Mouse (Mus musculus): ENCODE results near the gene Foxk1. TPM values are rescaled to one million over a fixed set of nuclear protein-coding genes. Genes with fewer than 3 reads are reported as not detected.

Foxk1 gene
- total RNA-seq (2014; rRNA removed): 3.0 and 5.0 TPM in 2 replicates
- 7.2 and 7.6 TPM in 2 replicates for polyA plus RNA-seq (2012; rRNA removed)

DNA sequence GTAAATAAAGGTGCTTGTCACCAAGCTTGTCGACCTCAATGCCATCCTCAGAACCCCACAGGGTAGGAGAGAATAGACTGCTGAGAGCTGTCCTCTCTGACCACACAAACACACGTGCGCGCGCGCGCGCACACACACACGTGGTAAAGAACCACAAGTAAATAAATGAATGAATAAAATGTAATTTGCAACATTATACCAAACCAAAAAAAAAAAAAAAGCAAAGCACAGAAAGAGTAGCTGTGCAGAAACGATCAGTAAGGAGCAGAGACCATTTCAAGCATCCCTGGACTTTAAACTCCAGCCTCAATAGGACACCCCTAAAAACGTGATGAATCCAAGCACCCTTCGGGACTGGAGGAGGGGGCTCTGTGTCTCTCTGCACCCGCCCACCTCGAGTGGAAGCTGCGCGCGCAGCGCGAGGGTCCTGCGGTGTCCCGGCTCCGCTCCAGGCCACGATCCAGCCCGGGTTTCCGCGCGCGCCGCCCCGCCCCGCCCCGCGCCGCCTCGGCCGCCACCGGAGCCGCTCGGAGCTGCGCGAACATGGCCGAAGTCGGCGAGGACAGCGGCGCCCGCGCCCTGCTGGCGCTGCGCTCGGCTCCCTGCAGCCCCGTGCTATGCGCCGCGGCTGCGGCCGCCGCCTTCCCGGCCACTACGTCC lies at the start of gene Foxk1:
Foxk1 (plus strand) TSS at position 517 of the 660 bp plus-strand sequence.
- Histone ChIP-seq H3K79me2 (ENCODE audit: control insufficient read depth, insufficient read depth, low read length) (peaks cover 38% of the 10 kb centered on the region), H3K36me3 (ENCODE audit: control insufficient read depth, insufficient read depth, low read length) (no peaks in the 10 kb centered on the region), H3K27me3 (ENCODE audit: control insufficient read depth, insufficient read depth, low read length) (no peaks in the 10 kb centered on the region), H3K9ac (ENCODE audit: low read depth, low read length) (peak within 1 kb of the TSS; percentile 100), H3K4me3 (ENCODE audit: insufficient read depth, low read depth, low read length) (peak within 1 kb of the TSS; percentile 98), H3K4me1 (ENCODE audit: control insufficient read depth, insufficient read depth, low read length) (peaks cover 36% of the 10 kb centered on the region), H3K27ac (replicated peaks; ENCODE audit: insufficient read depth, low read depth, low read length) (peak within 1 kb of the TSS; percentile 89)
- peak; percentile 46 for DNase-seq (ENCODE audit: extremely low read depth, low read depth, low spot score)
- WGBS: 5% methylated on average over 54 of the region's 60 CpGs
- TF ChIP-seq CTCF (IDR thresholded peaks at IDR 0.05; ENCODE audit: low read depth, low read length): no peak
- TF ChIP-seq POLR2A (IDR thresholded peaks at IDR 0.05; ENCODE audit: extremely low read depth, insufficient read depth, low read length): peak; percentile 48; the same call in 1 of the 2 replicates

DNA sequence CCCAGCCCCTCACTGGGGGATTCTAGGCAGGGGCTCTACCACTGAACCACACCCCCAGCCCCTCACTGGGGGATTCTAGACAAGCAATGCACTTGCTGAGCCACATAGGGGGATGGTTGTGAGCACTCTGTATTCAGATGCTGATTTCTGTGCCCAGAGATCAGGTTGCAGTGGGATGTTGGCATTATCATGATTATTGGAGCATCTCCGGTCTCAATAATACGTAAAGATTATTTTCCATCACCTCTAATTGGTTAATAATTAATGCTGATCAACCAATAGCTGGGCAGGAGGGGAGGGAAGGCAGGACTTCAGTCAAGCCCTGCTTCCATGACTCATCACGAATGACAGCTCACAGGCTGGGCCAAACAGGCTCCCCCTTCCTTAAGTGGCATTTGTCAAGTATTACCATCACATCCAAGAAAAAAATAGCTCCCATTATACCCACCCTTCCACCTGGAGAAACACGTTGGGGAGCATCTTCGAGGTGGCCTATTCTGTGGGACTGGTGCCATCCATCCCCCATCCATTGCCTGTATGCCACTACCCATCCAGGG lies 48.9 kb upstream of the Foxk1 start:
- no peaks in the 10 kb centered on the region for H3K36me3 ChIP-seq (ENCODE audit: control insufficient read depth, insufficient read depth, low read length)
- no peak overlapping the region for H3K9ac ChIP-seq (ENCODE audit: low read depth, low read length)
- H3K27me3 ChIP-seq (ENCODE audit: control insufficient read depth, insufficient read depth, low read length): no peaks in the 10 kb centered on the region; the same call in 1 of the 2 replicates
- DNase-seq (ENCODE audit: extremely low read depth, low read depth, low spot score): no peak
- no peak overlapping the region for H3K4me3 ChIP-seq (ENCODE audit: insufficient read depth, low read depth, low read length)
- no peak overlapping the region for H3K27ac ChIP-seq (replicated peaks; ENCODE audit: insufficient read depth, low read depth, low read length)
- TF ChIP-seq CTCF (IDR thresholded peaks at IDR 0.05; ENCODE audit: low read depth, low read length) (no peak), POLR2A (IDR thresholded peaks at IDR 0.05; ENCODE audit: extremely low read depth, insufficient read depth, low read length) (no peak)
- 90% methylated on average over 5 of the region's 5 CpGs for WGBS
- H3K4me1 ChIP-seq (ENCODE audit: control insufficient read depth, insufficient read depth, low read length): no peaks in the 10 kb centered on the region
- H3K79me2 ChIP-seq (ENCODE audit: control insufficient read depth, insufficient read depth, low read length): no peaks in the 10 kb centered on the region

DNA sequence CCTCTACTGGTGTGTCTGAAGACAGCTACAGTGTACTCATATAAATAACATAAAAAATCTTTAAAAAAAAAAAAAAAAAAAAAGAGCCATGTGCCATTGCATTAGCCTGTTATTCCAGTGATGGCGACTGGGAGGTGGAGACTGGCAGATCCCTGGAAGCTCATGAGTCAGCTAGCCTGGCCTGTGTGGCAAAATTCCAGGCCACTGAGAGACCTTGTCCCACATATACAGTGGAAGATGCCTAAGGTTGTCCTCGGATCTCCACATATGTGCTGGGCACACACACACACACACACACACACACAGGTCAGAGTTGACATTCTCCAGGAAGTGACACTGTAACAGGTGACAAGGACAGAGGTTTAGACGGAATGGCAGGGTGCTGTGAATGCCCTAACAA lies 46.2 kb upstream of the Foxk1 start:
- Histone ChIP-seq H3K27me3 (ENCODE audit: control insufficient read depth, insufficient read depth, low read length) (no peaks in the 10 kb centered on the region), H3K79me2 (ENCODE audit: control insufficient read depth, insufficient read depth, low read length) (no peaks in the 10 kb centered on the region), H3K9ac (ENCODE audit: low read depth, low read length) (no peak overlapping the region), H3K4me1 (ENCODE audit: control insufficient read depth, insufficient read depth, low read length) (no peaks in the 10 kb centered on the region), H3K4me3 (ENCODE audit: insufficient read depth, low read depth, low read length) (no peak overlapping the region), H3K36me3 (ENCODE audit: control insufficient read depth, insufficient read depth, low read length) (no peaks in the 10 kb centered on the region), H3K27ac (replicated peaks; ENCODE audit: insufficient read depth, low read depth, low read length) (no peak overlapping the region)
- WGBS: 74% methylated on average over 3 of the region's 3 CpGs
- TF ChIP-seq CTCF (IDR thresholded peaks at IDR 0.05; ENCODE audit: low read depth, low read length) (no peak), POLR2A (IDR thresholded peaks at IDR 0.05; ENCODE audit: extremely low read depth, insufficient read depth, low read length) (no peak)
- DNase-seq (ENCODE audit: extremely low read depth, low read depth, low spot score): no peak

DNA sequence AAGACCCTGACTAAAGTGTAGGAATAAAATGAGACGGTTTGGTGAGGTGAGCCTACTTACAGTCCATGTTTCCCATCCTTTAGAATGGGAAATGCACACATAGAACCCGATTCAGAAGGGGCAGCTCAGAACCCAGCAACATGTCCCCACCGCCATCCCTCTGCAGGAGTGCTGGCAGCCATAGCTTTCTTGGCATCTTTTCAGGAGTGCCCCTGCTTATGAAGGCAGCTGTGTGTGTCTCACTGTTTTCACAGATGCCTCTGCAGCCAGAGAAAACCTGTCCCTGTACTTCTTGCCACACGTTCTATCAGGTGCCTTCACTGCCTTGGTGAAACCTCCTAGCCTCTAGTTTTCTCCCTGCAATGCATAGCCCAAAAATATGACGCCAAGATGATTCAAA lies 40.1 kb upstream of the Foxk1 start:
- Histone ChIP-seq H3K27me3 (ENCODE audit: control insufficient read depth, insufficient read depth, low read length) (no peaks in the 10 kb centered on the region), H3K4me1 (ENCODE audit: control insufficient read depth, insufficient read depth, low read length) (0 out of 2 replicates have a peak, but pooled peaks cover 3% of the 10 kb centered on the region), H3K79me2 (ENCODE audit: control insufficient read depth, insufficient read depth, low read length) (no peaks in the 10 kb centered on the region), H3K9ac (ENCODE audit: low read depth, low read length) (no peak overlapping the region), H3K4me3 (ENCODE audit: insufficient read depth, low read depth, low read length) (no peak overlapping the region), H3K36me3 (ENCODE audit: control insufficient read depth, insufficient read depth, low read length) (no peaks in the 10 kb centered on the region), H3K27ac (replicated peaks; ENCODE audit: insufficient read depth, low read depth, low read length) (no peak overlapping the region)
- TF ChIP-seq POLR2A (IDR thresholded peaks at IDR 0.05; ENCODE audit: extremely low read depth, insufficient read depth, low read length) (no peak), CTCF (IDR thresholded peaks at IDR 0.05; ENCODE audit: low read depth, low read length) (no peak)
- no peak for DNase-seq (ENCODE audit: extremely low read depth, low read depth, low spot score)
- WGBS: 59% methylated on average over 5 of the region's 5 CpGs

DNA sequence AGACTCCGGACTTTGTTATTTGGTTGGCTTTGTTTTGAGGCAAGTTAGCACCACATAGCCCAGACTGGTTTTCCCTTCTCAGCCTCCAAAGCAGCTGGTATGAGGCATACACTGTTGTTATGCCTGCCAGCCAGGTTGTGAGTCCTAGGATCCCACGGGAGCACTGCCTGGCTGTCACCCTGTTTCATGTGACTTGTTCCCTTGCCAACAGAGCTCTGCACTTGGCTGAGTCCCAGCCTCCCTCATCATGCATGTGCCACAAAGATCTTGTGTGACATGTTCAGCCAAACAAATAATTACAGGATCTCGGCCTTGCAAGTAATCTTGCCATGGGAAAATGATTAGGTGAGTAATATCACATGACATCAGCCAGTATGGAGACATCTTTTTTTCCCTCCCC lies 38.4 kb upstream of the Foxk1 start:
- Histone ChIP-seq H3K27me3 (ENCODE audit: control insufficient read depth, insufficient read depth, low read length) (no peaks in the 10 kb centered on the region), H3K36me3 (ENCODE audit: control insufficient read depth, insufficient read depth, low read length) (no peaks in the 10 kb centered on the region), H3K4me3 (ENCODE audit: insufficient read depth, low read depth, low read length) (no peak overlapping the region), H3K4me1 (ENCODE audit: control insufficient read depth, insufficient read depth, low read length) (peaks cover 6% of the 10 kb centered on the region; the same call in 1 of the 2 replicates), H3K27ac (replicated peaks; ENCODE audit: insufficient read depth, low read depth, low read length) (no peak overlapping the region), H3K79me2 (ENCODE audit: control insufficient read depth, insufficient read depth, low read length) (no peaks in the 10 kb centered on the region), H3K9ac (ENCODE audit: low read depth, low read length) (no peak overlapping the region)
- 38% methylated on average over 3 of the region's 3 CpGs for WGBS
- TF ChIP-seq CTCF (IDR thresholded peaks at IDR 0.05; ENCODE audit: low read depth, low read length) (no peak), POLR2A (IDR thresholded peaks at IDR 0.05; ENCODE audit: extremely low read depth, insufficient read depth, low read length) (no peak)
- DNase-seq (ENCODE audit: extremely low read depth, low read depth, low spot score): peak; percentile 65

DNA sequence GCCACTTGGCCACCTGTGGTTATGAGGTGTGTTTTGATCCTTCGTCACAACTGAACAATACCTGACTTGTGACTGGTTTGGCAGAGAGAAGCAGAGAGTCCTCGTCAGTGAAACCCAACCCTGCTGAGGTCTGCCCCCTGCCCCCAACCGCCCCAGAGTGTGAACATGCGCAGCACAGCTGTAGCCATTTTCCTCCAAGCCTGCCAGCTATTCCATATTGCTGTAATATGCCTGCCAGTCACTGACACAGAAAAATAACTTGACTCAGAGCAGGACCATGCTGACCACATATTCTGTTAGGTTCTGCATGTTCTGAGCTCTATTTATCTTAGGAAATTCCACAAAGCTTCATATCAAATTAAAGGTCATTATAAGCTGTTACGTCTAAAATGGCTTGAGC lies 37.2 kb upstream of the Foxk1 start:
- Histone ChIP-seq H3K36me3 (ENCODE audit: control insufficient read depth, insufficient read depth, low read length) (no peaks in the 10 kb centered on the region), H3K9ac (ENCODE audit: low read depth, low read length) (no peak overlapping the region), H3K79me2 (ENCODE audit: control insufficient read depth, insufficient read depth, low read length) (no peaks in the 10 kb centered on the region), H3K4me3 (ENCODE audit: insufficient read depth, low read depth, low read length) (no peak overlapping the region), H3K27ac (replicated peaks; ENCODE audit: insufficient read depth, low read depth, low read length) (no peak overlapping the region), H3K4me1 (ENCODE audit: control insufficient read depth, insufficient read depth, low read length) (peaks cover 9% of the 10 kb centered on the region; the same call in 1 of the 2 replicates), H3K27me3 (ENCODE audit: control insufficient read depth, insufficient read depth, low read length) (no peaks in the 10 kb centered on the region)
- 81% methylated on average over 5 of the region's 5 CpGs for WGBS
- DNase-seq (ENCODE audit: extremely low read depth, low read depth, low spot score): no peak
- TF ChIP-seq CTCF (IDR thresholded peaks at IDR 0.05; ENCODE audit: low read depth, low read length) (no peak), POLR2A (IDR thresholded peaks at IDR 0.05; ENCODE audit: extremely low read depth, insufficient read depth, low read length) (no peak)

Measured in liver, adult 2 months (tissue).